Mouse (Mus musculus) spleen, postnatal 10 days (tissue): ENCODE measurements around the gene Immp2l.
"Not testable (repeated sequence)": the region's sequence is repeated elsewhere in the genome, so short reads cannot be mapped to it uniquely, and the experiment has no call there.

Source experiments
- DNase-seq, 2 experiments: peaks; one replicate each; pipeline ENCODE4 v3.0.0; 2021 to 2022; ENCODE audit warnings: low spot score in 2 of 2

Immp2l gene

DNA sequence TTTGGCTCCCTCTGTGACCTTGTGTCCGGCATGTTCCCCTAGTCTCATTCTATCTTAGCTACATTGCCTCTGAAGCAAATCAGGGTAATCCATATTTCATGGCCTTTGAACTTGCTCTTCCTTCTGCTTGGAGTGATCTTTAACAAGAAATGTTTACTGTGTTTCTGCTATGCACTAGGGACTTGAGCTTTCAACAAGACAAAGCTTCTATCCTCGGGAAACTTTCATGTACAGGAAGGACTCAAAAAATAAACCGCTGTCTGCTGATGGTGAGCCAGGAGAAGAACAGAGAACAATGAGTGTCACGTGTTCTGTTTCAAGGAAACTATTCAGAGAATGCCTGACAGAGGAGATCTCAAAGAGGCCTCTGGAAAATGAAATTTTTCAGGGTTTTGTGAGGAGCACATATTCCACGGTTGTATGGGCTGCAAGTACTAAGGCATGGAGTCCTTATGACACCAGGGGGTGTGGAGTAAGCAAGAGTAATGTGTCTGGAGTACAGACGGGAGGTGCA is 814.5 kb downstream of the Immp2l start:
- DNase-seq = no peak

DNA sequence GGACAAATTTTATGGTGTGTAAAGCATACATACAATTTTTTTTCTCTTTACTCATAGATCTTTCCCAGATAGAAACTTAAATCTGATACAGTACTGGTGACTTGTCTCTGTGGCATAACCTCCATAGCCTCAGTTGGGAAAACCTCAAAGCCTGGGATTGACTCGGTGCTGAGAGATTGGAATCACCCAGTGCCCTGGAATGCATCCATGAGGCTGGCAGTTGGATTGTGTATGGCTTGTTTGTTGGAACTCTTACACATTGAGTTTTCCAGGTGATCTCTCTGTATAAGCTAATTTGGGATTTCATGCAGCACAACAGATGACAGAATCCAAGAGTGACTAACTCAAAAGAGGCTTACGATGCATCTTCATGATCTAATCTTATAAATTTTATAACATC is 815.4 kb downstream of the Immp2l start:
- no peak for DNase-seq

GRCm38 (mm10) chr12:41842694-41843329 is 818.9 kb downstream of the Immp2l start:
- no peak for DNase-seq

GRCm38 (mm10) chr12:41851896-41852470 is 828.1 kb downstream of the Immp2l start:
- no peak for DNase-seq

GRCm38 (mm10) chr12:41859652-41860051 is 835.8 kb downstream of the Immp2l start:
- not testable (repeated sequence) for DNase-seq

- no peak for DNase-seq
Observed at GRCm38 (mm10) chr12:41868317-41868716, 844.4 kb downstream of the Immp2l start.

GRCm38 (mm10) chr12:41874015-41874414 is 850.1 kb downstream of the Immp2l start:
- no peak for DNase-seq

- DNase-seq = no peak
Observed at GRCm38 (mm10) chr12:41877292-41877959, 853.5 kb downstream of the Immp2l start.

GRCm38 (mm10) chr12:41878493-41878892 is 854.6 kb downstream of the Immp2l start:
- DNase-seq = no peak

DNA sequence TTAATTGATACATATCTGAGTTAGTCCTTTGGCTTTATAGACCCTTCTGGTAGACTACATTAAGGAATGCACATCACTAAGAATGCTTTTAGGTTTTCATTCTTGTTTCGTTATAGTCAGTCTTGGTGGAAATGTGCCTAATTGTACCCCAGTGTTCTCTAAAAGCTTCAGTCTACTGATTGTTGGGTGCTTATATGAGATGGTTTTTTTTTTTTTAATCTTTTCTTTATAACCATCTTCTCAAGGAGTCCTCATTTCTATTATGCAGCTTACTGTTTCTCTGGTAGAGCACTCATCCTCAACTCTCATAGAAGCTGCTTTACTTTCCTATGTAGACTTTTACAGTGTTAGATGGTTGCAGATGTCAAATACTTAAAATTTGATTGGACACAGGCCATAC is 855.1 kb downstream of the Immp2l start:
- DNase-seq = no peak

DNA sequence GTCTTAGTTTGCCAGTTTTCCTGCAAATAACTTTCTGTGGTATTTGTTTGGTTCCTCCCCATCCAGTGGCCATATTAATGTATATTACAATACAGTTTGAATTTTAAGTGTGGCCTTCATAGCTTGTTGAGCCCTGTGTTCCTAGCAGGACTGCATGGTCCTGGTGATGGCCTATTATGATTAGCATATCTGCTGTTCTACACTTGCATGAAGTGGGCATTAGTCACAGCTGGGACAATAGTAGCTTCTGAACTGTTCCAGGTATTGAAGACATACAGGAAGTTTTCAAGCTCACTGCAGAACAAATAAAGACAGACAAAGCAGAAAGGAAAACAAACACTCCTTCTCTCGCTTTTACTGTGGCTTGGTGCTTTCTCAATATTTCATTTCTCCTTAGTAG is 855.5 kb downstream of the Immp2l start:
- no peak for DNase-seq

- no peak for DNase-seq
Observed at GRCm38 (mm10) chr12:41880833-41881232, 856.9 kb downstream of the Immp2l start.

GRCm38 (mm10) chr12:41908011-41908410 is 884.1 kb downstream of the Immp2l start:
- no peak for DNase-seq

DNA sequence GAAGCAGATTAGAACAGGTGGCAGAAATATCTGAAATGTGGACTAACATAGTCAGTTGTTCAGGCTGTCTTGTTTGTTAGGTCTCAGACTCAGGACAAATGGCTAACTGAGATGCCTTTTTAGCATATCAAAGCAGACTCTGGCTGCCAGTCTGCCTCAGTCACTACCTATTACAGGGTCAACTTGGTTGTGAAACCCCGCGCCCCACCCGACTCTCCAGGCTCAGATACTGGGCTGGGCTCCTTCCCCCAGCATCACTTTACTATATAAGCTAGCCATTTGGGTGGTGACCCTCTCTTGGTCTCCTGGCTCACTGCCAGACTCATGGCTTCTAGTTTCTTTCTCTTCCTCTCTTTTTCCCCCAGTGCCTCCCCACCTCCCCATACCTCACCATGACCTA is 887.7 kb downstream of the Immp2l start:
- DNase-seq = no peak

- no peak for DNase-seq
Observed at GRCm38 (mm10) chr12:41937751-41938150, 913.9 kb downstream of the Immp2l start.

DNA sequence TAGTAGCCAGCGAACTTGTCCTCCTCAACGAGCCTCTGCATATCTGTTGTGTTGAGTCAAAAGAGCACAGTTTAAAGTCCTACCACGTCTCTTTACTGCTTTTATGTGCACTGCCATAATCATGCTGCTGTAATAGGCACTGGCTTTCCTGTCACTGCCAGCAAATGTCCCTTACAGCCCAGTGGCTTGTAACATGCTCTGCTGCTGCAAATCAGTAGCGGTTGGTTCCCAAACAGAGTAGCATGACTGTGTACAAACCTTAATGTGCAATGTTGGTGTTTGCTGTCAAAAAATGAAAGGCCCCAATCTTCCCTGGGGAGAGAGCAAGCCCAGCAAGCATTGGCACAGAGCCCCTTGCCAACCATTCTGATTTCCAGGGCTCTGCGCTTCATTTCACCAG is 918.0 kb downstream of the Immp2l start:
- DNase-seq = no peak

- DNase-seq = no peak
Observed at GRCm38 (mm10) chr12:41944079-41944672, 920.3 kb downstream of the Immp2l start.

DNA sequence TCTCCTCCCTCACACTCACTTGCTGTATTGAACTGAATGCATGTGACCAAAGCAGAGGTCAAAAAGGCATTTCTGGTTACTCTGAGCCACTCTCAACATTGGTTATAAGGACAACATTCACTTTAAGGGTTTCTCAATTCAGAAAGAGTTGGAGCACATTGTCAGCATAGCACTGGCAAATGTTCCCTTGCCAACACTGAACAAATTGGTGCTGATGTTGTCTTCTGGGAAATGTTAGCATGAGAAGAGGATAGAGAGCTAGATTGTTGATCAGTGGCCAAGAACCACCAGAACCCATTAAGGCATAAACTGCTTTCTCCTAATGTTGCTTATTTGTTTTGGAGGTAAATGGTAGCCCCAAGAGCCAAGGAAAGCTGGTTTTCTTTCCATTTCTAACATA is 922.6 kb downstream of the Immp2l start:
- DNase-seq = no peak

GRCm38 (mm10) chr12:41949409-41949808 is 925.5 kb downstream of the Immp2l start:
- no peak for DNase-seq

DNA sequence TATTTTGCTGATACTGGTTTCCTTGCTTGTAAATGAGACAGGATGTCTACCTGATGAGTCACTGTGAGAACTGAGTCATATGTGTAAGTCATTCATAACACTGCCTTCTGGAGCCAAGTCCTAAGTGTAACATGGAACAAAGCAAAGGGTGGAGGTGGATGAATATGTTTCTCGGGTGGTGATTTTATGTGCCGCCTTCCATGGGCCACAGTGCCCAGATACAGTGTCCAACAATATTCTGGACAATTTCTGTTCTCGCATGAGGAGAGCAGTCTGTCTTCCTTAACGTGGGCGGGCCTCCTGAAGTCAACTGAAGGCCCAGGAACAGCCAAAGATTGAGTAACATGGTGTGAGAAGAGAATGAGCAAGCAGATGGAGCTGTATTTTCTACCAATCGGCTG is 926.0 kb downstream of the Immp2l start:
- no peak for DNase-seq

DNA sequence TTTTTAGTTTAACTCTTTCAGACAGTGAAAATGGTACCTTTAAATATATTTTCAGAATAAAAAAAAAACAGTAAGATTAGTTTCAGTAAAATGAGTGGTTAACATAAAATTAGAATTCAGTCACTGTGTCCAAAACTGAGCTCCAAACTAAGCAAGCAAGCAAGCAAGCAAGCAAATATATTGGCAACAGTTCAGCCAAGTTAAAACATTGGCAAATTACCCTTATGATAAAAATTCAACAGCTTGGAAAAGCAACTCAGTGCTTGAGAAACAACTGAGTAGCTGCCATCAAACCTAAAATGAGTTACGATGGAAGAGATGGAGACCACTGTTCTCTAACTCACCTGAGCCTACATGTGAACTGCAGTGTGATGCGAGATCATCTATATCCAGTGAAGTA is 926.8 kb downstream of the Immp2l start:
- no peak for DNase-seq

DNA sequence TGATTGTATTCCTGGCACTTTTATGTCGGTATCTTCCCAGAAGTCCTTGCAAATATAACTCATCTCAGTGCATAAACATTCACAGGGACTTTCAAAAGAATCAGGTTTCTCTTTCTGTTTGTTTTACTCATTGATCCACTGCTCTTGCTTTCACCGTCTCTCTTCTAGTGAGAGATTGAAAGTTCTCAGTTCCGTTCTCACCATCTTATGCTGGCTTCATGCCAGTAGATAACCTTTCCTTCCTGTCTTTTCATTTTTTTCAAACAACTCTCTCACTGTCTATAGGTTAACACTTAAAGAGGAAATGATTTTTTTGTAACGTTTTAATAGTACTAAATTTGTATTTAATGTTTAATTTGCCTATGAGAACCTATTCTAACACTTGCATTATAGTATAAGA is 937.1 kb downstream of the Immp2l start:
- no peak for DNase-seq

DNA sequence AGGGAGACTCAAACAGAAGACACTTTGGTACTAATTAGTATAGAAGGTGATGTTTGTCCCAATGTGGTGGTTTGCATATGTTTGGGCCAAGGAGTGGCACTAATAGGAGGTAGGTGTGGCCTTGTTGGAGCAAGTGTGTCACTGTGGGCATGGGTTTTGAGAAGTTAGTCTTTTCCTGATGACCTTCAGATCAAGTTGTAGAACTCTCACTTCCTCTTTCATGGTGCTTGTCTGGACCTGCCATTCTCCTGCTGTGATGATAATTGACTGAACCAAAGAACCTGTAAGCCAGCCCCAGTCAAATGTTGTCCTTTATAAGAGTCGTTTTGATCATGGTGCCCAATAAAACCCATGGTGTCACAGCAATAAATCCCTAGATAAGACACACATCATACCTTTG is 967.5 kb downstream of the Immp2l start:
- DNase-seq = no peak
